8 mouse cellular contexts compared by ENCODE assay signal in genomic region chr2:150667820-150668766, GRCm38 (mm10). TPM values are rescaled to one million over a fixed set of nuclear protein-coding genes. Genes with fewer than 3 reads are reported as not detected.
DNase-seq lines count a peak whose midpoint lies in the region; ATAC-seq and TF ChIP-seq lines count a peak whose summit lies in the region.

Gene Acss1, minus strand, starts transcription at chr2:150668500.

- H3K36me3 ChIP-seq in hindbrain, embryonic 12.5 days: no peaks in the 10 kb centered on the region

- 3% methylated on average over 61 of the region's 61 CpGs for WGBS in hindbrain, embryonic 12.5 days

- H3K4me2 ChIP-seq in hindbrain, embryonic 12.5 days (replicated peaks): peak within 1 kb of the TSS; percentile 89

- peak within 1 kb of the TSS; percentile 76 for H3K27ac ChIP-seq in hindbrain, embryonic 12.5 days

- peak; percentile 81 for ATAC-seq in hindbrain, embryonic 12.5 days (ENCODE audit: low FRiP score)

- TF ChIP-seq CTCF in brain, embryonic 14.5 days (IDR thresholded peaks at IDR 0.05; ENCODE audit: borderline replicate concordance, extremely low read depth, insufficient read depth, insufficient read length): no peak

- DNase-seq in ES-CJ7 (ENCODE audit: low read depth, low spot score): peak; percentile 39
- peak; percentile 80 for DNase-seq in brain, embryonic 14.5 days (ENCODE audit: low read depth)
- peak; percentile 51 to 59 for DNase-seq in frontal cortex, postnatal 36 days (ENCODE audit: low spot score in 2 of 2)
- peak; percentile 53 to 67 for DNase-seq in layer of hippocampus, postnatal 36 days
- peak; percentile 89 for DNase-seq in lung, postnatal 36 days
- DNase-seq in retina, embryonic 14.5 days (ENCODE audit: low spot score): peak; percentile 65
- DNase-seq in urinary bladder, postnatal 14 days (ENCODE audit: low spot score): peak; percentile 72

- peaks cover 23% of the 10 kb centered on the region for H3K27me3 ChIP-seq in hindbrain, embryonic 12.5 days

- H3K9me3 ChIP-seq in hindbrain, embryonic 12.5 days (replicated peaks): no peaks in the 10 kb centered on the region

- peak; percentile 57 for TF ChIP-seq POLR2A in brain, embryonic 14.5 days (IDR thresholded peaks at IDR 0.05; ENCODE audit: borderline replicate concordance, extremely low read depth, insufficient read depth, insufficient read length, poor library complexity, severe bottlenecking)

- H3K4me3 ChIP-seq in hindbrain, embryonic 12.5 days: peak within 1 kb of the TSS; percentile 62

- peaks cover 19% of the 10 kb centered on the region for H3K4me1 ChIP-seq in hindbrain, embryonic 12.5 days

- peak within 1 kb of the TSS; percentile 74 for H3K9ac ChIP-seq in hindbrain, embryonic 12.5 days

RNA-seq across cellular contexts. Expression of gene Acss1, which starts in this region (rescaled TPM):
- polyA plus RNA-seq in brain, embryonic 14.5 days (2012; rRNA removed): 22.8 and 28.0 TPM in 2 replicates
- polyA plus RNA-seq in hindbrain, embryonic 12.5 days (2016; fragmentation: Nextera tagmentation; extraction: Ambion mirVana): 28.4 and 32.6 TPM in 2 replicates
- 10 to 100 TPM; 22.7 to 29.9 TPM for total RNA-seq in layer of hippocampus, postnatal 36 days (2021)

Comparison
In these comparisons a context has a peak if more than half of its experiments do, and no peak if none do; other contexts are left out.
1. Peak in every context shown above with its lines: DNase-seq, ATAC-seq, H3K4me3 ChIP-seq and H3K27ac ChIP-seq.
2. DNase-seq: peak in every context shown above with its lines; median percentile 89 in lung, postnatal 36 days; 80 in brain, embryonic 14.5 days; 72 in urinary bladder, postnatal 14 days; 65 in retina, embryonic 14.5 days; 60 in layer of hippocampus, postnatal 36 days; 55 in frontal cortex, postnatal 36 days; 39 in ES-CJ7.